Mouse (Mus musculus): ENCODE data around the gene Gm20388.

DNA sequence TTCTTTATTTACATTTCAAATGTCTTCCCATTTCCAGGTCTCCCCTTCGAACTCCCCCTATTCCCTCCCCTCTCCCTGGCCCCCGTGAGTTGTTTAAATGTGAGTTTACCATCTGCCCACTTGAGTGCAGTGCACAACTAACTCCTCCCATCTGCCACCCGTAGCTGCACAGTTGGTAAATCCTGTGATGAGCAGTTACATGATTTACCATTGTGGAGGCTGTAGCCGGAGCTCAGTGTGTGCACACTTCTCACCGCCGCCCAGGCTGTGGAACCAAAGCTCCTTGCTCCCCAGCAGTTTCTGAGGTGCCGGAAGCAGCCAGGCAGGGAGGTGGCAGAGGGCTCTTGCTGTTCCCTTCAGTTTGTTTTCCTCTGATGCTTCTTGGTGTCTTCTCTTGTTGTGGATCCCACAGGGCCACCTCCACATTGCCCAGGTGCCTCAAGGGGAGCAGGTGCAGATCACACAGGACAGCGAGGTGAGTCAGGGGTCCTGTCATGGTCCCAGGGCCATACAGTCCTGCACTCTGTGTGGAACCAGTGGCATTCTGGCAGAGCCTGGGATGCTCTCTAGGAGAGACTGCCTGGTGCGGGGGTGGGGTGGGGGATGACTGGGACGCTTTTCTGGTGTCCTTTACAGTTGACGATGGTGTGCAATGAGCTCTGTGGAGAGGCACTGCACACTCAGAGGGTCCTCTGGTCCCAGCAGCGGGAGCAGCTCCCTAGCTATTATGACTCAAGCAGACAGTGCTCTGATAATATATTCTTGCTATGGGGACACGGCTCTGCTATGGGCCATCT, 2096.2 kb downstream of the Gm20388 start:
- TF ChIP-seq CTCF (IDR thresholded peaks at IDR 0.05; ENCODE audit: low read depth) (no peak), EP300 (optimal IDR thresholded peaks at IDR 0.05) (no peak)
